Mouse (Mus musculus): Measurements from ENCODE around the gene Ipo8. TPM values are rescaled to one million over a fixed set of nuclear protein-coding genes. Genes with fewer than 3 reads are reported as not detected.

Ipo8 gene
- total and polyA plus RNA-seq, 2 experiments from 2014 or later, result 9.7 to 19.3 TPM

DNA sequence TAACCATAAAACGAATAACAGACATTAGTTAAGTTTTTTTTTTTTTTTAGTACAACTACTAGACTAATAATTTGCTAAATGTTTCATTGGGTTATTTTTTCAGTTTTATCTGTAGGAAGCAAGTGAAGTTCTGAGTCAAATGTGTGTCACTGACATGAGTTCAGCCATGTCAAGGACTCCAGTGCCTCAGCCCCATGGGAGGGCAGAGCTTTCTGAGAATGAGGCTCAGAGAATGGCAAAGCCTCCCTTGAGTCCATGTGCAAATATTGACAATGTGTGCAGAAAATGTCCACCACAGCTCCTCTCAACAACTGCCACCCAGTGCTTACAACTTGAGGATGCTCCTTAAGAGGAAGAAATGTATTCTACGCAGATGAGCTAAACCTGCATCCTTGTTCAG, 55.0 kb downstream of the Ipo8 start:
- Histone ChIP-seq H3K4me3 (ENCODE audit: low read depth, low read length) (no peak overlapping the region), H3K36me3 (replicated peaks; ENCODE audit: control insufficient read depth, insufficient read depth, low read length) (peaks cover 86% of the 10 kb centered on the region), H3K27ac (ENCODE audit: low read depth) (no peak overlapping the region), H3K9me3 (replicated peaks; ENCODE audit: control insufficient read depth, low read length) (no peaks in the 10 kb centered on the region), H3K4me1 (ENCODE audit: control insufficient read depth, insufficient read depth) (no peaks in the 10 kb centered on the region), H3K27me3 (ENCODE audit: control insufficient read depth, insufficient read depth, low read length) (no peaks in the 10 kb centered on the region), H3K4me2 (ENCODE audit: low read depth, low read length) (no peak overlapping the region), H3K9ac (replicated peaks; ENCODE audit: low read depth, low read length) (no peak overlapping the region)
- DNase-seq (ENCODE audit: low spot score) (no peak), ATAC-seq (ENCODE audit: insufficient read depth, low read depth) (no peak)
- no peak for TF ChIP-seq CTCF (IDR thresholded peaks at IDR 0.05; ENCODE audit: low read depth)
- 92% methylated on average over 2 of the region's 2 CpGs for WGBS

DNA sequence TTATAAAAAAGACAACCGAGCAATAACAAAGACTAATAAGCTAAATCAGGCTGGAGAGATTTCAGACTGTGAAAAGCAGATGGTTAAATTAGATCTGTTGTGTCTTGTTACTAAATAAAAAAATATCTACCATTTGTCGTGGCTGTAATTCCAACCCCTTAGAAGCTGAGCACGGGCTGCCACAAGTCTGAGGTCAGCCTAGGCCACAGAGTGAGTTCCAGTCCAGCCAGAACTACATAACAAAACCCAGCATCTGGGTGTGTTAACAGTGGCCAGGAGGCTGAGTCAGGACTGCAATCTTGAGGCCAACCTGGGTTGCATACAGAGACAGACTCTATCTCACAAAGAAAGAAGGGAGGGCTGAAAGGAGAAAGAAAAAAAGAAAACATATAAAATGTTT, 59.8 kb downstream of the Ipo8 start:
- DNase-seq (ENCODE audit: low spot score) (no peak), ATAC-seq (ENCODE audit: insufficient read depth, low read depth) (no peak)
- TF ChIP-seq CTCF (IDR thresholded peaks at IDR 0.05; ENCODE audit: low read depth) (no peak), EP300 (IDR thresholded peaks at IDR 0.05; ENCODE audit: low read depth) (no peak)
- no peak overlapping the region for H3K4me3 ChIP-seq (ENCODE audit: low read depth, low read length)
- H3K4me1 ChIP-seq (ENCODE audit: control insufficient read depth, insufficient read depth), result no peaks in the 10 kb centered on the region
- H3K9me3 ChIP-seq (replicated peaks; ENCODE audit: control insufficient read depth, low read length), result no peaks in the 10 kb centered on the region
- peaks cover 53% of the 10 kb centered on the region for H3K36me3 ChIP-seq (replicated peaks; ENCODE audit: control insufficient read depth, insufficient read depth, low read length)
- H3K9ac ChIP-seq (replicated peaks; ENCODE audit: low read depth, low read length), result no peak overlapping the region
- WGBS, result 77% methylated on average over 3 of the region's 3 CpGs
- H3K4me2 ChIP-seq (ENCODE audit: low read depth, low read length), result no peak overlapping the region
- H3K27ac ChIP-seq (ENCODE audit: low read depth), result no peak overlapping the region
- H3K27me3 ChIP-seq (ENCODE audit: control insufficient read depth, insufficient read depth, low read length), result no peaks in the 10 kb centered on the region

GRCm38 (mm10) chr6:148768419-148768818, 62.8 kb downstream of the Ipo8 start:
- Histone ChIP-seq H3K4me1 (ENCODE audit: control insufficient read depth, insufficient read depth) (no peaks in the 10 kb centered on the region), H3K36me3 (replicated peaks; ENCODE audit: control insufficient read depth, insufficient read depth, low read length) (peaks cover 24% of the 10 kb centered on the region), H3K27me3 (ENCODE audit: control insufficient read depth, insufficient read depth, low read length) (no peaks in the 10 kb centered on the region), H3K9ac (replicated peaks; ENCODE audit: low read depth, low read length) (no peak overlapping the region), H3K27ac (ENCODE audit: low read depth) (no peak overlapping the region), H3K4me2 (ENCODE audit: low read depth, low read length) (no peak overlapping the region), H3K9me3 (replicated peaks; ENCODE audit: control insufficient read depth, low read length) (no peaks in the 10 kb centered on the region), H3K4me3 (ENCODE audit: low read depth, low read length) (no peak overlapping the region)
- DNase-seq (ENCODE audit: low spot score) (no peak), ATAC-seq (ENCODE audit: insufficient read depth, low read depth) (no peak)
- WGBS, result 86% methylated on average over 12 of the region's 12 CpGs
- no peak for TF ChIP-seq CTCF (IDR thresholded peaks at IDR 0.05; ENCODE audit: low read depth)
- no peak for TF ChIP-seq EP300 (IDR thresholded peaks at IDR 0.05; ENCODE audit: low read depth)

GRCm38 (mm10) chr6:148767228-148767627, 64.0 kb downstream of the Ipo8 start:
- DNase-seq (ENCODE audit: low spot score), result no peak
- Histone ChIP-seq H3K4me2 (ENCODE audit: low read depth, low read length) (no peak overlapping the region), H3K27me3 (ENCODE audit: control insufficient read depth, insufficient read depth, low read length) (no peaks in the 10 kb centered on the region), H3K4me3 (ENCODE audit: low read depth, low read length) (no peak overlapping the region), H3K9ac (replicated peaks; ENCODE audit: low read depth, low read length) (no peak overlapping the region), H3K9me3 (replicated peaks; ENCODE audit: control insufficient read depth, low read length) (no peaks in the 10 kb centered on the region), H3K36me3 (replicated peaks; ENCODE audit: control insufficient read depth, insufficient read depth, low read length) (peaks cover 12% of the 10 kb centered on the region; the same call in 1 of the 2 replicates), H3K27ac (ENCODE audit: low read depth) (no peak overlapping the region), H3K4me1 (ENCODE audit: control insufficient read depth, insufficient read depth) (no peaks in the 10 kb centered on the region)
- no peak for TF ChIP-seq CTCF (IDR thresholded peaks at IDR 0.05; ENCODE audit: low read depth)
- no peak for TF ChIP-seq EP300 (IDR thresholded peaks at IDR 0.05; ENCODE audit: low read depth)
- ATAC-seq (ENCODE audit: insufficient read depth, low read depth), result no peak

DNA sequence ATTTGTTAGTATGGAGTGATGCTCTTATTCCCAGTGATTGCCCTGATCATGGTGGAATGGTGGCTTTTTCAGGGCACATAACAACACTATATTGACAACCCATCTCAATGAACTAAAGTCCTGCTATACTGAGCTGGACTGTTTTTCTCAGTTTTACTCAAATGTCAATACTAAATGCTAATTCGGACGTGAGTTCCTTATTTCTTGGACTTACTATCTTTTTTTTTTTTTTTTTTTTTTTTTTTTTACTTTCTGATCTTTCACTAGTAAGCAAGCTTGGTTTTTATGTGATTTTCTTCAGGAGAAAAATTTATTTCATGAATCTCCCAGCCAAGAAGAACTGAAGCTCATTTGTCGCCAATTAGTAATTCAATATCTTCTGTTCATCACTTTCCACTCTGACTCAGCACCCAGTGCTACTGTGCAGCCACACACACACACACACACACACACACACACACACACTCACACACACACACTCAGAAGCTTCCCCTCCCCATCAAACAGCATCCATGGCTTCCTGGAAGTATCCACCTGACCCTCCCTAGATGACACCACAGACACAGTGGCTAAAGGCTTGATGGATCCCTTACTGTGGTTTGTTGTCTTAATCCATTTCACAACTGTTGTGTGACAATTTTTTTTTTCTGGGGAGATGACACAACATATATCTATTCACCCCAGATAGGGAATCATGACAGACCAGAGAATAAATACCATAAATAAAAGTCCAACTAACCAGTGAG, 69.1 kb downstream of the Ipo8 start:
- ATAC-seq (ENCODE audit: insufficient read depth, low read depth) (no peak), DNase-seq (ENCODE audit: low spot score) (no peak)
- Histone ChIP-seq H3K36me3 (replicated peaks; ENCODE audit: control insufficient read depth, insufficient read depth, low read length) (no peaks in the 10 kb centered on the region), H3K4me3 (ENCODE audit: low read depth, low read length) (no peak overlapping the region), H3K4me2 (ENCODE audit: low read depth, low read length) (no peak overlapping the region), H3K9ac (replicated peaks; ENCODE audit: low read depth, low read length) (no peak overlapping the region), H3K4me1 (ENCODE audit: control insufficient read depth, insufficient read depth) (no peaks in the 10 kb centered on the region), H3K27ac (ENCODE audit: low read depth) (no peak overlapping the region), H3K27me3 (ENCODE audit: control insufficient read depth, insufficient read depth, low read length) (no peaks in the 10 kb centered on the region), H3K9me3 (replicated peaks; ENCODE audit: control insufficient read depth, low read length) (no peaks in the 10 kb centered on the region)
- TF ChIP-seq CTCF (IDR thresholded peaks at IDR 0.05; ENCODE audit: low read depth), result no peak
- TF ChIP-seq EP300 (IDR thresholded peaks at IDR 0.05; ENCODE audit: low read depth), result no peak
- 90% methylated on average over 3 of the region's 3 CpGs for WGBS

DNA sequence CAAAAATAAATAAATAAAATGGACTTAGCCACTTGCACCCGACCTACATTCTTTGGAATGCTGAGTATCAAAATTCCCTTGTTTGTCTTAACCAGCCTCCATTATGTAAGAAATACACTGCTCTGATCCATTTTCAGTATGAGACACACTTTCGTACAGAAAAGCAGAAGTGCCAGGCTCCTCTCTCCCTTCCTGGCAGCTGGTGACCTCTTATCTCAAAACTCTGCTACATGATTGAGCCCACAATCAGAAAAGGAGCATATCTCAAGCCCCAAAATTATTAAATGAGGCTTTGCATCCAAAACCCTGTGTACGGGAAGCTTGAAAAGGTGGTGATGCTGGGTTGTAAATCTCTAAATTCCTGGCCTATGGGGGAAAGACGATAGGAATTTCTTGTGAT, 69.8 kb downstream of the Ipo8 start:
- H3K27ac ChIP-seq (ENCODE audit: low read depth), result no peak overlapping the region
- no peak overlapping the region for H3K9ac ChIP-seq (replicated peaks; ENCODE audit: low read depth, low read length)
- H3K9me3 ChIP-seq (replicated peaks; ENCODE audit: control insufficient read depth, low read length), result no peaks in the 10 kb centered on the region
- WGBS, result 63% methylated on average over 4 of the region's 4 CpGs
- no peak overlapping the region for H3K4me3 ChIP-seq (ENCODE audit: low read depth, low read length)
- ATAC-seq (ENCODE audit: insufficient read depth, low read depth) (no peak), DNase-seq (ENCODE audit: low spot score) (no peak)
- H3K4me1 ChIP-seq (ENCODE audit: control insufficient read depth, insufficient read depth), result no peaks in the 10 kb centered on the region
- no peak overlapping the region for H3K4me2 ChIP-seq (ENCODE audit: low read depth, low read length)
- no peak for TF ChIP-seq CTCF (IDR thresholded peaks at IDR 0.05; ENCODE audit: low read depth)
- TF ChIP-seq EP300 (IDR thresholded peaks at IDR 0.05; ENCODE audit: low read depth), result no peak
- no peaks in the 10 kb centered on the region for H3K36me3 ChIP-seq (replicated peaks; ENCODE audit: control insufficient read depth, insufficient read depth, low read length)
- H3K27me3 ChIP-seq (ENCODE audit: control insufficient read depth, insufficient read depth, low read length), result no peaks in the 10 kb centered on the region

Data from heart, postnatal 0 days (tissue).